Mouse (Mus musculus): ENCODE data around the gene Hmg20b. TPM values are rescaled to one million over a fixed set of nuclear protein-coding genes. Genes with fewer than 3 reads are reported as not detected.

Hmg20b gene
- total RNA-seq, 1 experiment, result 43.5 TPM

DNA sequence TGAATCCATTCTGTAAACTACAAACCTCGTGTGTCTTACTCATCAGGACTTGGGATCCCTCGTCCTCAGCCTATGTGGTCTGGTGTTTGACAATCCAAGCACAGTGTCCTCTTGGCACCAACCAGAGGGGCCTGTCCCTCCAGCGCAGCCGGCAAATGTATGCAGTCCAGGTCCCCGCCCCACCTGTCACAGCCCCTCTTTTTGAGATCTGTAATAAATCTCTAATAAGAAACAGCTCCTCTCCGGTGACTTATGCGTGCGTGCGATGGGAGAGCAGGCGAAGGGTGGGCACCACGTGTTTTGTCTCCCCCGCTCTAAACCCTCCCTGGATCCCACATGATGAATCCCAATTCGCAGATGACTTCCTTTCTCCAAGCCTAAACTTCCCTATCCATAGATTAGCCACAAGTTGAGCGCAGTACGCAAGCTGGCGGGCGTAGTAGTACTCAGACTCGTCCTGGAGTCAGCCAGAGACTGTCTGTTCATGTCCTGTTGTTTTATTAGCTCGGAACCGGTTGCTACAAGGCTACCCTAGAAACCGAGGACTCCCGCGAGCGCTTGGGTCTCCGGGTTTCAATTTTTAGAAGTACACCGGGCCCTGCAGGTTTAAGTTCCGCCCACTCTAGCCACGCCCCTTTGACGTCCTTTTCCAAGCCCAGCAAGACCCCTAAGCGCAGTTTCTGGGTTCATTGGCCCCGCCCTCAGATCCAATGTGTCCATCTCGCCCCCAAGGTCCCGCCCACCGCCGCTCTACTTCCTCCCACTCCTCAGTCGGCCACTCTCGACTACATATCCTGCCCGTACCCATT, 30.3 kb downstream of the Hmg20b start:
- TF ChIP-seq MAFK (IDR thresholded peaks at IDR 0.05; ENCODE audit: insufficient read depth, low read depth, low read length) (no peak), ZC3H11A (IDR thresholded peaks at IDR 0.05; ENCODE audit: borderline replicate concordance, low read depth, low read length) (no peak), HCFC1 (IDR thresholded peaks at IDR 0.05; ENCODE audit: borderline replicate concordance, insufficient read depth, low read length) (no peak), CHD2 (IDR thresholded peaks at IDR 0.05; ENCODE audit: low read depth, low read length) (no peak; the same call in 1 of the 2 replicates), ZNF384 (IDR thresholded peaks at IDR 0.05; ENCODE audit: low read depth, low read length) (no peak)
- peaks cover 42% of the 10 kb centered on the region for H3K36me3 ChIP-seq (ENCODE audit: control insufficient read depth, insufficient read depth, low read length, poor library complexity, severe bottlenecking)
- H3K27ac ChIP-seq (ENCODE audit: insufficient read depth, low read depth, low read length, poor library complexity, severe bottlenecking), result peak overlapping the region; percentile 47
- no peaks in the 10 kb centered on the region for H3K9me3 ChIP-seq (ENCODE audit: control insufficient read depth, insufficient read depth, low read depth, low read length)
- peak overlapping the region; percentile 83 for H3K9ac ChIP-seq (ENCODE audit: insufficient read depth, low read depth, low read length, poor library complexity, severe bottlenecking)
- in situ Hi-C loops (cut with MboI; ENCODE audit: low sequenced_read_pairs in 2 of 2, unreplicated experiment in 2 of 2), result no loop called here
- peaks cover 0 to 22% of the 10 kb centered on the region in 2 experiments; a peak in 2 of 4 replicates for H3K4me1 ChIP-seq (ENCODE audit: control insufficient read depth in 2 of 2, insufficient read depth in 2 of 2, low read length in 2 of 2, poor library complexity in 1 of 2)
- DNase-seq (ENCODE audit: low read depth, low spot score), result peak; percentile 100
- peak overlapping the region; percentile 70 to 74 for H3K4me3 ChIP-seq (ENCODE audit: insufficient read depth in 1 of 2, low read depth in 1 of 2, low read length in 2 of 2, poor library complexity in 1 of 2, severe bottlenecking in 1 of 2)

DNA sequence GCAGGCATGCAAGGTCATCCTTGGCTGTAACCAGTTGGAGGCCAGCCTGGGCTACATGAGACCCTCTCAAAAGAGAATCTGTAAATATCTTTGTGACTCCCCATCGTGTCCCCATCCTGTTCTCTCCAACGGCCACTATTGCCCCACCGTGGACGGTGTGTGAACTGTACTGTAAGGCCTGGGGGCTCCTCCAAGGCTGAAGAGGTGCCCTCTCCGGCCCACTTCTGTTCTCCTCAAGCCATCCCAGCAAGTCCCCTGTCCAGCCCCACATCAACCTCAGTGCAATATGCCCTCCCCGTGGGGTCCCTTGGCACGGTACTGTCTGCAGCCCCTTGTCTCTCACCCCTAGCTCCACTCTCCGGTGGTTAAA, 31.0 kb downstream of the Hmg20b start:
- Histone ChIP-seq H3K9me3 (ENCODE audit: control insufficient read depth, insufficient read depth, low read depth, low read length) (no peaks in the 10 kb centered on the region), H3K36me3 (ENCODE audit: control insufficient read depth, insufficient read depth, low read length, poor library complexity, severe bottlenecking) (peaks cover 41% of the 10 kb centered on the region), H3K9ac (ENCODE audit: insufficient read depth, low read depth, low read length, poor library complexity, severe bottlenecking) (peak overlapping the region; percentile 83; the same call in 1 of the 2 replicates), H3K4me1 (ENCODE audit: control insufficient read depth in 2 of 2, insufficient read depth in 2 of 2, low read length in 2 of 2, poor library complexity in 1 of 2) (peaks cover 0 to 22% of the 10 kb centered on the region in 2 experiments; a peak in 2 of 4 replicates), H3K4me3 (ENCODE audit: insufficient read depth in 1 of 2, low read depth in 1 of 2, low read length in 2 of 2, poor library complexity in 1 of 2, severe bottlenecking in 1 of 2) (peak overlapping the region; percentile 70 to 74; a peak in 3 of 4 replicates), H3K27ac (ENCODE audit: insufficient read depth, low read depth, low read length, poor library complexity, severe bottlenecking) (no peak overlapping the region)
- in situ Hi-C loops (cut with MboI; ENCODE audit: low sequenced_read_pairs in 2 of 2, unreplicated experiment in 2 of 2), result no loop called here
- no peak for DNase-seq (ENCODE audit: low read depth, low spot score)
- no peak for TF ChIP-seq MAFK (IDR thresholded peaks at IDR 0.05; ENCODE audit: insufficient read depth, low read depth, low read length)
- no peak for TF ChIP-seq HCFC1 (IDR thresholded peaks at IDR 0.05; ENCODE audit: borderline replicate concordance, insufficient read depth, low read length)
- no peak for TF ChIP-seq CHD2 (IDR thresholded peaks at IDR 0.05; ENCODE audit: low read depth, low read length)
- no peak for TF ChIP-seq ZC3H11A (IDR thresholded peaks at IDR 0.05; ENCODE audit: borderline replicate concordance, low read depth, low read length)
- TF ChIP-seq ZNF384 (IDR thresholded peaks at IDR 0.05; ENCODE audit: low read depth, low read length), result no peak

DNA sequence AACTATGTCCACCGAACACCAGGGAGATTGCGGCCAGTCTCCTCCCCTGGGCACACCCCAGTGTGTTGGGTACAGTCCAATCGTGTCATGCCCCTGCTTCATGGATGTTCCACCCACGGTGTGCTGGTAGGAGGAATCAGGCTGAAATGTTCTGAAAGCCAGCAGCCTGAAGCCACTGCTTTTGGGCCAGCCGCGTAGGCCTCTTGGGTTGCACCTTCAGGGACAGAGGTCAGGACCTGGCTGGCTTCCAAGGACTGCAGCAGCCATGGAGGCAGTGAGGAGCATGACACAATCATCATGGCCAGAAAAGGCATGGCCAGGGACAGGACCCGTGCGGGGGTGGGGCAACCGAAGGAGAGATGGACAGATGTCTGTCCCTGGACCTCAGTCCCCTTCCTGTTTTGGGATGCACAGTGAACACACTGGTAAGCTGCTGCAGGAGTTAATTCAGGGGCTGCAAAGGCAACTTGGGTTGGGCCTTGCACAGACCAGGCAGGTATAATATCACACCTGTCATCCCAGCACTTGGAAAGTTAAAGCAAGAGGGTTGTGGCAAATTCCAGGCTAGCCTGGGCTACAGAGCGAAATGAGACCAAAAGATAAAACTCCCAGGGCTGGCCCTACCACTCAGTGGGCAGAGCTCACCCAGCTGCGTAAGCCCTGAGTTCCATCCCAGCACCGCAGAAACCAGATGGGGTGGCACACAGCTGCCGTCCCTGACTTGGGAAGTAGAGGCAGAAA, 31.5 kb downstream of the Hmg20b start:
- no peak for DNase-seq (ENCODE audit: low read depth, low spot score)
- Histone ChIP-seq H3K27ac (ENCODE audit: insufficient read depth, low read depth, low read length, poor library complexity, severe bottlenecking) (no peak overlapping the region), H3K9ac (ENCODE audit: insufficient read depth, low read depth, low read length, poor library complexity, severe bottlenecking) (peak overlapping the region; percentile 83; the same call in 1 of the 2 replicates), H3K36me3 (ENCODE audit: control insufficient read depth, insufficient read depth, low read length, poor library complexity, severe bottlenecking) (peaks cover 41% of the 10 kb centered on the region), H3K4me1 (ENCODE audit: control insufficient read depth in 2 of 2, insufficient read depth in 2 of 2, low read length in 2 of 2, poor library complexity in 1 of 2) (peaks cover 0 to 22% of the 10 kb centered on the region in 2 experiments; a peak in 2 of 4 replicates), H3K4me3 (ENCODE audit: insufficient read depth in 1 of 2, low read depth in 1 of 2, low read length in 2 of 2, poor library complexity in 1 of 2, severe bottlenecking in 1 of 2) (no peak overlapping the region), H3K9me3 (ENCODE audit: control insufficient read depth, insufficient read depth, low read depth, low read length) (no peaks in the 10 kb centered on the region)
- TF ChIP-seq MAFK (IDR thresholded peaks at IDR 0.05; ENCODE audit: insufficient read depth, low read depth, low read length) (no peak), CHD2 (IDR thresholded peaks at IDR 0.05; ENCODE audit: low read depth, low read length) (no peak), ZNF384 (IDR thresholded peaks at IDR 0.05; ENCODE audit: low read depth, low read length) (no peak), HCFC1 (IDR thresholded peaks at IDR 0.05; ENCODE audit: borderline replicate concordance, insufficient read depth, low read length) (no peak), ZC3H11A (IDR thresholded peaks at IDR 0.05; ENCODE audit: borderline replicate concordance, low read depth, low read length) (no peak)
- in situ Hi-C loops (cut with MboI; ENCODE audit: low sequenced_read_pairs in 2 of 2, unreplicated experiment in 2 of 2), result no loop called here

DNA sequence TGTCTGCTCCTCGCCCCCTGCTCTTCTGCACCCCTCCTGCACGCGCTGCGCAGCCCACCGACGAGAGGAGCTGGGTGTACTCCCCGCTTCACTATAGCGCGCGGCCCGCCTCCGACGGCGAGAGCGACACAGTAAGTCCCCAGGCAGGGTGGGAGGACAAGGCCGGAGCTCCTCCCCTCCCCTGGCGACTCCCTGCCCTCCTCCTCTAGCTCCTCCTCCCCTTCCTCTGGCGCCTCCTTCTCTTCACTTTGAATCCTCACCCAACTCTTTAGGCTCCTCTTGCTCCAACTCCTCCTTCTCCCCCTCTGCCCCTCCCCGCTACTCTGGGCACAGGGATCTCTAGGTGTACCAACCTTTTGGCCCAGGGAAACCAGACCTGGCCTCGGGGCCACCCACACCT, 33.0 kb downstream of the Hmg20b start:
- in situ Hi-C loops (cut with MboI; ENCODE audit: low sequenced_read_pairs in 2 of 2, unreplicated experiment in 2 of 2), result no loop called here
- DNase-seq (ENCODE audit: low read depth, low spot score), result peak; percentile 83
- peaks cover 36% of the 10 kb centered on the region for H3K36me3 ChIP-seq (ENCODE audit: control insufficient read depth, insufficient read depth, low read length, poor library complexity, severe bottlenecking)

More for the DNA sequence above, 33.0 kb downstream of the Hmg20b start:
- Histone ChIP-seq H3K4me1 (ENCODE audit: control insufficient read depth in 2 of 2, insufficient read depth in 2 of 2, low read length in 2 of 2, poor library complexity in 1 of 2) (peaks cover 0 to 15% of the 10 kb centered on the region in 2 experiments; a peak in 2 of 4 replicates), H3K27ac (ENCODE audit: insufficient read depth, low read depth, low read length, poor library complexity, severe bottlenecking) (no peak overlapping the region), H3K4me3 (ENCODE audit: insufficient read depth in 1 of 2, low read depth in 1 of 2, low read length in 2 of 2, poor library complexity in 1 of 2, severe bottlenecking in 1 of 2) (peak overlapping the region; percentile 35 to 60), H3K9me3 (ENCODE audit: control insufficient read depth, insufficient read depth, low read depth, low read length) (no peaks in the 10 kb centered on the region), H3K9ac (ENCODE audit: insufficient read depth, low read depth, low read length, poor library complexity, severe bottlenecking) (peak overlapping the region; percentile 42; the same call in 1 of the 2 replicates)
- TF ChIP-seq CHD2 (IDR thresholded peaks at IDR 0.05; ENCODE audit: low read depth, low read length) (no peak), ZNF384 (IDR thresholded peaks at IDR 0.05; ENCODE audit: low read depth, low read length) (no peak), MAFK (IDR thresholded peaks at IDR 0.05; ENCODE audit: insufficient read depth, low read depth, low read length) (no peak), HCFC1 (IDR thresholded peaks at IDR 0.05; ENCODE audit: borderline replicate concordance, insufficient read depth, low read length) (no peak), ZC3H11A (IDR thresholded peaks at IDR 0.05; ENCODE audit: borderline replicate concordance, low read depth, low read length) (no peak)
